ENCODE assay signal across 10 mouse cellular contexts in the genomic region with DNA sequence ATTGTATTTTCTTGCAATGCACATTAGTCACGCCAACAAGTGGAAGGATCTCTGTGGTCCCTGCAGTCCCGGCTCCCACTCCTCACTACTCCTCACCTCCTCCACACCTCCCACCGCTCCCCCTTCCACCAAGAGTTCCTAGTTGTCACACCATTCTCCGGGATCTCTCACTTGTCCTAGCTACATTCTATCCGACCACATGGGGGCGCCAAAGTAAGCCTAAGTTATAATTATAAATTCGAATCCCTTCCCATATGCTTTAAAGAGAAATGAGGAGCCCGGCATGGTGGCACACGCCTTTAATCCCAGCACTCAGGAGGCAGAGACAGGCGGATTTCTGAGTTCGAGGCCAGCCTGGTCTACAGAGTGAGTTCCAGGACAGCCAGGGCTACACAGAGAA. TPM values are rescaled to one million over a fixed set of nuclear protein-coding genes. Genes with fewer than 3 reads are reported as not detected.
DNase-seq lines count a peak whose midpoint lies in the region; ATAC-seq and TF ChIP-seq lines count a peak whose summit lies in the region.
"Had no signal": no experiment of that assay in that cellular context is flagged by ENCODE, and none has a peak within 500 bp of the region (broad histone marks: within the 10 kb centered on the region; RNA-seq: fewer than 3 reads in every experiment).

No protein-coding gene starts in this region.

- ATAC-seq in megakaryocyte, adult 5-6 weeks (ENCODE audit: poor library complexity, severe bottlenecking): peak; percentile 60

- no peak overlapping the region for H3K4me3 ChIP-seq in cerebellum, adult 2 months (replicated peaks; ENCODE audit: insufficient read depth, low read depth, low read length)
- H3K4me3 ChIP-seq in layer of hippocampus, adult 2 months: no peak overlapping the region

- TF ChIP-seq POLR2A in cerebellum, adult 2 months (IDR thresholded peaks at IDR 0.05; ENCODE audit: borderline replicate concordance, insufficient read depth, low read length): no peak

- no peaks in the 10 kb centered on the region for H3K27me3 ChIP-seq in cerebellum, adult 2 months (ENCODE audit: control insufficient read depth, insufficient read depth, low read length)

- peak; percentile 8 to 22 for DNase-seq in cerebellum, adult 2 months
- DNase-seq in cerebellum, adult 11 months: no peak
- DNase-seq in urinary bladder, postnatal 14 days (ENCODE audit: low spot score): peak; percentile 58
- no peak for DNase-seq in urinary bladder, postnatal 10 days (ENCODE audit: low spot score)
- peak; percentile 52 for DNase-seq in embryo, embryonic 11 days
- DNase-seq in layer of hippocampus, adult 2 months (ENCODE audit: low spot score in 2 of 2): peak; percentile 16 to 68
- peak; percentile 14 for DNase-seq in testis, postnatal 14 days (ENCODE audit: low spot score)

- H3K4me1 ChIP-seq in cerebellum, adult 2 months (ENCODE audit: control insufficient read depth, insufficient read depth, low read length): no peaks in the 10 kb centered on the region

- H3K27ac ChIP-seq in cerebellum, adult 2 months (ENCODE audit: insufficient read depth, low read length): no peak overlapping the region
- H3K27ac ChIP-seq in layer of hippocampus, adult 2 months: no peak overlapping the region
- H3K27ac ChIP-seq: macrophage had no signal

- WGBS in cerebellum, adult 2 months: 56% methylated on average over 11 of the region's 11 CpGs

- TF ChIP-seq CTCF in cerebellum, adult 2 months (IDR thresholded peaks at IDR 0.05; ENCODE audit: borderline replicate concordance, insufficient read depth, low read depth, low read length): no peak
- TF ChIP-seq CTCF in layer of hippocampus, adult 2 months (conservative IDR thresholded peaks at IDR 0.05): peak; percentile 75

RNA-seq across cellular contexts. Expression of a gene that starts 12.5 kb away (rescaled TPM):
- 2.0 and 2.2 TPM in 2 replicates for polyA plus RNA-seq in cerebellum, adult 2 months (2012; rRNA removed)
- 1 to 10 TPM in 1 of 2 experiments, under 1 TPM in 1; 0.23 to 1.5 TPM for total RNA-seq in layer of hippocampus, adult 2 months (2021)
- not detected in 2 replicates for total RNA-seq in megakaryocyte, adult 5-6 weeks (2015)
- total RNA-seq in megakaryocyte, adult 5-6 weeks (2017): not detected in 2 replicates
- total RNA-seq: gastrocnemius, postnatal 4 days had no signal
- polyA plus RNA-seq: macrophage had no signal

Comparison
In these comparisons a context has a peak if more than half of its experiments do, and no peak if none do; other contexts are left out.
1. DNase-seq: peak in cerebellum, adult 2 months (2 of 2), urinary bladder, postnatal 14 days (single experiment), embryo, embryonic 11 days (single experiment), layer of hippocampus, adult 2 months (2 of 2) and testis, postnatal 14 days (single experiment); none in cerebellum, adult 11 months (single experiment) and urinary bladder, postnatal 10 days (single experiment).